Mouse (Mus musculus): ENCODE measurements at regions not wholly inside any gene's neighbourhood (a gene's known extent, or its start where the extent isn't known, plus 50 kb on each side); places are given as distances from the start of the nearest gene placed in this dataset.

DNA sequence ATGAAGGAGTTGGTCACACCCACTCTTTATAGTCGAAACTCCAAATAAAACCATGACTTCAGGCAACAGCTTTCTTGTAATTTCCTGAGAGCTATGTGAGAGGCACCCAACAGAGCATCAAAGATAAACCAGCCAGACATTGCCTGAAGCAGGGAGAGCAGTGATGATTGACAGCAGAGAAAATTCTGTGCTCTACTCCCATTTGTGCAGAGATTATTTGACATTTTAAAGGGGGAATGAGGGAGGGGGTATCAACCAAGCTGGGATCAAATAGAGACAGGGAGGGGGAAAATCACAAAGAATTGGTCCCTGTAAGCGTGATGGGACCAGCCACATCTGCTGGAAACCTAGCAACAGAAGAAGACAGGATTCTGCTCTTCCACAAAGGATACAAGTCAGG, 1091.4 kb upstream of the Cdh9 start:
- H3K4me1 ChIP-seq (ENCODE audit: control insufficient read depth, insufficient read depth, low read length) = no peaks in the 10 kb centered on the region
- H3K4me3 ChIP-seq (ENCODE audit: low read depth, low read length) = no peak overlapping the region
- no peak overlapping the region for H3K4me2 ChIP-seq (ENCODE audit: low read length)
- no peak overlapping the region for H3K27ac ChIP-seq (ENCODE audit: low read length)
- H3K36me3 ChIP-seq (ENCODE audit: control insufficient read depth, insufficient read depth, low read length) = no peaks in the 10 kb centered on the region
- no peaks in the 10 kb centered on the region for H3K27me3 ChIP-seq (ENCODE audit: control insufficient read depth, insufficient read depth, low read depth, low read length)
- 38% methylated on average over 2 of the region's 2 CpGs for WGBS
- ATAC-seq = peak; percentile 93
- H3K9ac ChIP-seq (ENCODE audit: low read depth, low read length) = no peak overlapping the region
- no peaks in the 10 kb centered on the region for H3K9me3 ChIP-seq (replicated peaks; ENCODE audit: control insufficient read depth, low read length, poor library complexity, severe bottlenecking)

DNA sequence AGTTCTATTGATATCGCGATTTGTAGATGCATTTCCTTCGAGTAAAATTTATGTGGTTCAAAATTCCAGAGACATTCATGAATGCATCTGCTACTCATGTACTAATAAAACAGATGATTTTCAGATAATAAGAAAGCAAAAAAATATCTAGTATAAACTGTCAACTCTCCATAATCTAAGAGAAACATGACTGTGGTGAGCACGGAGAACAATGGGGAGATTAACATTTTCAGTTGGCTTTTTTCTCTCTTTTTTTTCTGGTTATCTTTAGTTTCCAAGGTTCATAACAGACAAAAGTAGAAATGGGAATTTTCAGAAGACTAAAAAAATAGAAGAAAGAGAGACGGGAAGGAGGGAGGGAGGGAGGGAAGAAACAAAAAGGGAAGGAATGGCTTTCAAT, 1079.8 kb upstream of the Cdh9 start:
- no peaks in the 10 kb centered on the region for H3K36me3 ChIP-seq (ENCODE audit: control insufficient read depth, insufficient read depth, low read length)
- no peak overlapping the region for H3K4me3 ChIP-seq (ENCODE audit: low read depth, low read length)
- H3K27me3 ChIP-seq (ENCODE audit: control insufficient read depth, insufficient read depth, low read depth, low read length) = no peaks in the 10 kb centered on the region
- H3K9ac ChIP-seq (ENCODE audit: low read depth, low read length) = no peak overlapping the region
- 85% methylated on average over 5 of the region's 5 CpGs for WGBS
- no peak for ATAC-seq
- H3K4me2 ChIP-seq (ENCODE audit: low read length) = no peak overlapping the region
- no peak overlapping the region for H3K27ac ChIP-seq (ENCODE audit: low read length)
- no peaks in the 10 kb centered on the region for H3K9me3 ChIP-seq (replicated peaks; ENCODE audit: control insufficient read depth, low read length, poor library complexity, severe bottlenecking)
- H3K4me1 ChIP-seq (ENCODE audit: control insufficient read depth, insufficient read depth, low read length) = no peaks in the 10 kb centered on the region

DNA sequence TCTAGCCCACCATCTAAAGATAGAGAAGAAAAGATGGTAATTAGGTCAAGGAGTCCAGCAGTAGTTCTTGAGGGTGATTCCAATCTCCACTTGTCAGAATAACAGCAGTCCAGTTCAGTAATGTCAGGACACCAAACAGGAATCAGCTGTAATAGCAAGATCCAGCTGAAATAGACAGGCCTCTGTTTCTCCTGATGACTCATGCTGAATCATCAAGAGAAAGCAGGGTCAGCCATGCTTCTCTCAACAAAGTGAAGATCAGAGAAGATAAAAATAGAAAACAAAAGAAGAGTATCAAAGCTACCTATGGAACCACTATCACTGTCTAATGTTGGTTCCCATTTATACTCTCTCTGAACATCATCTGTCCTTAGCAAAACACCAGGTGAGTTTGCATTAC, 1061.8 kb upstream of the Cdh9 start:
- no peak for ATAC-seq
- Histone ChIP-seq H3K27me3 (ENCODE audit: control insufficient read depth, insufficient read depth, low read depth, low read length) (no peaks in the 10 kb centered on the region), H3K4me1 (ENCODE audit: control insufficient read depth, insufficient read depth, low read length) (no peaks in the 10 kb centered on the region), H3K9me3 (replicated peaks; ENCODE audit: control insufficient read depth, low read length, poor library complexity, severe bottlenecking) (no peaks in the 10 kb centered on the region), H3K9ac (ENCODE audit: low read depth, low read length) (no peak overlapping the region), H3K27ac (ENCODE audit: low read length) (no peak overlapping the region), H3K4me3 (ENCODE audit: low read depth, low read length) (no peak overlapping the region), H3K36me3 (ENCODE audit: control insufficient read depth, insufficient read depth, low read length) (no peaks in the 10 kb centered on the region), H3K4me2 (ENCODE audit: low read length) (no peak overlapping the region)

DNA sequence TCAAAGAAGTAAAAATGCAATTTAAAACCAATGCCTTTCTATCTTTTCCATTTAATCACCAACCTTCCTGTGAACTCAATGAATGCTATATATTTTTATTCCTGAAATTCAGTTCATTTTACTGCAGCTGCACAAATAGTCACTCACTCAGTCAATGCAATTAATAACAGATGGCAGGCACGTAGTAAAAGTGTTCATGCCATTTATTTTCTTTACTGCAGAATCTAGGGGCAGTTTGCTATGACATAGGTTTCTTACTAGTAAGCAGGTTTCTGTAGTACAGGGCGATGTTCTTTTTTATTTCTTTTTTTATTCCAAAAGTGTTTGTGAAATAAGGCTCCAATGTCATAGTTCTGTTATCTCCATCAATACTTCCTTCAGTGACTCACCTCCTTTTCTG, 1035.8 kb upstream of the Cdh9 start:
- Histone ChIP-seq H3K4me3 (ENCODE audit: low read depth, low read length) (no peak overlapping the region), H3K36me3 (ENCODE audit: control insufficient read depth, insufficient read depth, low read length) (no peaks in the 10 kb centered on the region), H3K27ac (ENCODE audit: low read length) (no peak overlapping the region), H3K4me1 (ENCODE audit: control insufficient read depth, insufficient read depth, low read length) (no peaks in the 10 kb centered on the region), H3K27me3 (ENCODE audit: control insufficient read depth, insufficient read depth, low read depth, low read length) (no peaks in the 10 kb centered on the region), H3K9ac (ENCODE audit: low read depth, low read length) (no peak overlapping the region), H3K9me3 (replicated peaks; ENCODE audit: control insufficient read depth, low read length, poor library complexity, severe bottlenecking) (no peaks in the 10 kb centered on the region), H3K4me2 (ENCODE audit: low read length) (no peak overlapping the region)
- WGBS = 75% methylated on average over 2 of the region's 2 CpGs
- ATAC-seq = no peak

DNA sequence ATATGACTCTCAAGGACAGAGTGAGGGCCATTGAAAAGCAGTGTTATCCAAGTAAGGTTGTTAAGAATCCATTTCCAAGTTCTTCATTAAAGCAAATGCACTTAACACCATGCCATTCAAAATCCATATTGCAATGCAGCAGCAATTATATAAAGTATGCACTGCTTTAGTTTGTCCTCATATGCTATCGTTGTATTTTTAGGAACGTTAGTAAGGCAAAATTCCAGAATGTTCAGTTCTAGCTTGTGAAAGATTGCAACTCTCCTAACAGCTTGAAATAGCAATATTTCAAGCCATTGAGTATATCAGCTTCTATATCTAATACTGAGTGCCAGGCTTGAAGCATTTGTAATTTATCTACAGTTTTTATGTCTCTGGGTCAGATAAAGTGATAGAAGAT, 1011.9 kb upstream of the Cdh9 start:
- Histone ChIP-seq H3K4me3 (ENCODE audit: low read depth, low read length) (no peak overlapping the region), H3K9ac (ENCODE audit: low read depth, low read length) (no peak overlapping the region), H3K4me1 (ENCODE audit: control insufficient read depth, insufficient read depth, low read length) (no peaks in the 10 kb centered on the region), H3K27me3 (ENCODE audit: control insufficient read depth, insufficient read depth, low read depth, low read length) (no peaks in the 10 kb centered on the region), H3K27ac (ENCODE audit: low read length) (no peak overlapping the region), H3K9me3 (replicated peaks; ENCODE audit: control insufficient read depth, low read length, poor library complexity, severe bottlenecking) (no peaks in the 10 kb centered on the region), H3K36me3 (ENCODE audit: control insufficient read depth, insufficient read depth, low read length) (no peaks in the 10 kb centered on the region), H3K4me2 (ENCODE audit: low read length) (no peak overlapping the region)
- ATAC-seq = no peak
- 89% methylated on average over 2 of the region's 2 CpGs for WGBS

DNA sequence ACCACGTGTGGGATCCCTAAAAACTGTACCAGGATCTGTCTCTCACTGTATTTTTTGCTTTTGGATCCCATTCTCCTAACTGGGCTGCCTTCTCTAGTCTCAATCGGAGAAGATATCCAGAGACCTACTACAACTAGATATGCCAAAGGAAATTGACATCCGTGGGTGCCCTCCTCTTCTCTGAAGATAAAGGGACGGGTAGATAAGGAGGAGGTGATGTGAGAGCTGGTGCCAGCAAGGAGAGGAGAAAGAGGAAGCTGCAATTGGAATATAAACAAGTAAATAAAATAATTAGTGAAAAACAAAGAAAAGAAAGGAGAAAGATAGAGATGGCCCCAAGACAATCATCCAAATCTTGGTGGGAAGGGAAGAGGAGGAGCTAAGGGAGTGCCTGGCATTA, 986.6 kb upstream of the Cdh9 start:
- Histone ChIP-seq H3K4me2 (ENCODE audit: low read length) (no peak overlapping the region), H3K4me3 (ENCODE audit: low read depth, low read length) (no peak overlapping the region), H3K9me3 (replicated peaks; ENCODE audit: control insufficient read depth, low read length, poor library complexity, severe bottlenecking) (no peaks in the 10 kb centered on the region), H3K36me3 (ENCODE audit: control insufficient read depth, insufficient read depth, low read length) (no peaks in the 10 kb centered on the region), H3K9ac (ENCODE audit: low read depth, low read length) (no peak overlapping the region), H3K4me1 (ENCODE audit: control insufficient read depth, insufficient read depth, low read length) (no peaks in the 10 kb centered on the region), H3K27me3 (ENCODE audit: control insufficient read depth, insufficient read depth, low read depth, low read length) (no peaks in the 10 kb centered on the region), H3K27ac (ENCODE audit: low read length) (no peak overlapping the region)
- ATAC-seq = no peak
- WGBS = 86% methylated on average over 4 of the region's 4 CpGs

DNA sequence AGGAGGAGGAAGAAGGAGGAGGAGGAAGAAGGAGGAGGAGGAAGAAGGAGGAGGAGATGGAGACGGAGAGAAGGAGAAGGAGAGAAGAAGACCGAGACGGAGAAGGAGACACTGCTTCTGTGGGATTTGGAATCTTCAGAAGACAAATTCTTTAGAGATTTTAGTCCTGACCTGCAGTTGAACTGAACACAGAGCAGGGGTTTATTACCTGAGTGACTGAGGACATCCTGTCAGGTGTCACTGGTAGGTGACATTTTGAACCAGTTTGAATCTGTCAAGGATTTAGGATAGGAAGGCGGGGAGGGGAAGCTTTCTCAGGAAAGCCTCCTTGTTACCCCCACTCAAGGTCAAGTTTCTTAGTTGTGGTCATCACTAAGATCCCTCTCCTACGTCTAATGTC, 985.5 kb upstream of the Cdh9 start:
- H3K4me2 ChIP-seq (ENCODE audit: low read length) = no peak overlapping the region
- H3K27ac ChIP-seq (ENCODE audit: low read length) = no peak overlapping the region
- 83% methylated on average over 5 of the region's 5 CpGs for WGBS
- H3K36me3 ChIP-seq (ENCODE audit: control insufficient read depth, insufficient read depth, low read length) = no peaks in the 10 kb centered on the region
- no peaks in the 10 kb centered on the region for H3K27me3 ChIP-seq (ENCODE audit: control insufficient read depth, insufficient read depth, low read depth, low read length)
- no peaks in the 10 kb centered on the region for H3K4me1 ChIP-seq (ENCODE audit: control insufficient read depth, insufficient read depth, low read length)
- no peak for ATAC-seq
- H3K4me3 ChIP-seq (ENCODE audit: low read depth, low read length) = no peak overlapping the region
- H3K9me3 ChIP-seq (replicated peaks; ENCODE audit: control insufficient read depth, low read length, poor library complexity, severe bottlenecking) = no peaks in the 10 kb centered on the region
- H3K9ac ChIP-seq (ENCODE audit: low read depth, low read length) = no peak overlapping the region

Data from midbrain, embryonic 16.5 days (tissue).